Mouse (Mus musculus) testis, adult 2 months (tissue): ENCODE results near the gene Acsbg2. TPM values are rescaled to one million over a fixed set of nuclear protein-coding genes. Genes with fewer than 3 reads are reported as not detected.
A peak's percentile ranks its signal among the peaks of the same experiment; 100 is the strongest.
"Not testable (repeated sequence)": the region's sequence is repeated elsewhere in the genome, so short reads cannot be mapped to it uniquely, and the experiment has no call there.

Experiments
- H3K27ac ChIP-seq: fragments of 200-500 bp; 2 replicates; pipeline ENCODE4 v1.5.1; 2012; ENCODE audit warnings: low read depth, low read length; ENCODE audit not compliant: control insufficient read depth, insufficient read depth
- H3K27me3 ChIP-seq: fragments of 200-500 bp; 2 replicates; pipeline ENCODE4 v1.6.1; 2012; ENCODE audit warnings: mild to moderate bottlenecking, low read length, moderate library complexity; ENCODE audit not compliant: control insufficient read depth, insufficient read depth
- H3K36me3 ChIP-seq: fragments of 200-500 bp; 2 replicates; pipeline ENCODE4 v1.6.1; 2012; ENCODE audit warnings: mild to moderate bottlenecking, low read length; ENCODE audit not compliant: control insufficient read depth, insufficient read depth
- H3K4me1 ChIP-seq: fragments of 200-500 bp; 2 replicates; pipeline ENCODE4 v1.6.1; 2012; ENCODE audit warnings: low read length; ENCODE audit not compliant: control insufficient read depth, insufficient read depth
- H3K4me3 ChIP-seq: fragments of 200-500 bp; 2 replicates; pipeline ENCODE4 v1.5.1; 2012; ENCODE audit warnings: low read depth, mild to moderate bottlenecking, low read length, moderate library complexity, mixed read lengths; ENCODE audit not compliant: control insufficient read depth
- CTCF ChIP-seq: fragments of 200-500 bp; IDR thresholded peaks from 2 replicates; pipeline ENCODE4 v1.5.1; 2012; ENCODE audit warnings: low read depth, mild to moderate bottlenecking, inconsistent platforms, low read length, moderate library complexity; ENCODE audit not compliant: control insufficient read depth, insufficient read depth, insufficient replicate concordance
- POLR2A ChIP-seq: fragments of 200-500 bp; IDR thresholded peaks from 2 replicates; pipeline ENCODE4 v1.6.1; 2012; ENCODE audit warnings: low read depth, mild to moderate bottlenecking, inconsistent platforms, low read length, moderate library complexity; ENCODE audit not compliant: control insufficient read depth
- polyA plus RNA-seq: library from polyadenylated mRNA; depleted of rRNA; stranded (reverse); fragments of >200 nt; gene quantifications from 2 replicates; pipeline ENCODE4 v1.2.3, GENCODE M21; 2012; rRNA removed

Gene Acsbg2
- 166 TPM in 2 replicates for polyA plus RNA-seq

DNA sequence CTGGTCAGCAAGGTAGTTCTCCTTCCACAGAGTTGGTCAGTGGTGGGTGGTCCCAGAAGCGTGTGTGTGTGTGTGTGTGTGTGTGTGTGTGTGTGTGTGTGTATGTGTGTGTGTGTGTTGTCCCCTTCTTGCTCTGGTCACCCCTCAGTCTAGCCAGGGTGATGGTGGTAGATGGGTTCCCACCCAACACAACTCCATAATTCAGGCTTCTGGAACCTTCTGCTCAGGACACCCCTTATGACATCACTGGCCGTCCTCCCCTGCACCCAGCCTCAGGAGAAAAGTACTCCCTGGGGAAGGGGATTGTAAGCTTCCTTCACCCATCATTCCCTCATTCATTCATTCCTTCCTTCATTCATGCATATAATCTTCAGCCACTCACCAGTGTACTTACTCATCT, at the start of gene Acsbg2:
Gene Acsbg2, minus strand, starts transcription at position 211 of the 400 bp plus-strand sequence.
- TF ChIP-seq CTCF (no peak), POLR2A (peak; percentile 50; the same call in 1 of the 2 replicates)
- Histone ChIP-seq H3K27ac (0 out of 2 replicates have a peak within 1 kb of the TSS, but pooled peaks have one; percentile 10), H3K36me3 (no peaks in the 10 kb centered on the region), H3K27me3 (no peaks in the 10 kb centered on the region), H3K4me1 (peaks cover 11% of the 10 kb centered on the region), H3K4me3 (peak within 1 kb of the TSS; percentile 85)

DNA sequence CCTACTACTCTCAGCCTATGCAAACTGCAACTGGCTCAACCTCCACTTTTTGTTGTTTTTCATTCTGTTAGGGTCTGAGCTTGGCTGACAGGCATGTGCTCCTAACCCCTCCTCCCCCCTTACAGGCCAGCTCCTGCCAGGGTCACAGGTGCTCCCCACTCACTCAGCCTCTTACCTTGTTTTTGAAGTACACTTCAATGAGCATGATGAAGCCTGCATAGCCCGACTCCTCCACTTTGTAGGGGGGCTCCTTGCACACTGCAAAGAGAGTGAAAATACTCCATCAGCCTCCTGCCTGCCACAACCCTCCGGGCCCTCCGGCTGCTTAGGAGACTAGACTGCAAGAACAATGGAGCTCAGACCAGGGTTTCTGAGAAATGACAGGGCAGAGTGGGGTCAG, 45.5 kb upstream of the Acsbg2 start:
- H3K4me3 ChIP-seq = no peak overlapping the region
- no peak for TF ChIP-seq CTCF
- TF ChIP-seq POLR2A = no peak
- no peaks in the 10 kb centered on the region for H3K27me3 ChIP-seq
- H3K27ac ChIP-seq = no peak overlapping the region
- H3K4me1 ChIP-seq = no peaks in the 10 kb centered on the region
- H3K36me3 ChIP-seq = peaks cover 4% of the 10 kb centered on the region; the same call in 1 of the 2 replicates

DNA sequence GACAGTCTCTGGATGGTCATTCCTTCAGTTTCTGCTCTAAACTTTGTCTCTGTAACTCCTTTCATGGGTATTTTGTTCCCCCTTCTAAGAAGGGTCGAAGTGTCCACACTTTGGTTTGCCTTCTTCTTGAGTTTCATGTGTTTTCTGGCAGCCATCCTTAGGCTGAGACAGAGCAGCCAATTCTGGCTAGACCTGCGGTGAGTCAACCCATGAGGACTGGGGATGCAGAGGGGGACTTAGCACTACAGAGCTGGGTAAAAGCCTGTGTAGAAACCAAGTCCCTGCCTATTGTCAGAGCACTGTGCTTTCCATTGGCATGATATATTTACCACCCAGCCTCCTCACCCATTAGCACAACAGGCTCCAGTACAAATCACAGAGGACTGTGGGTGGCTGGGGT, 42.9 kb upstream of the Acsbg2 start:
- TF ChIP-seq CTCF (no peak), POLR2A (no peak)
- Histone ChIP-seq H3K4me1 (no peaks in the 10 kb centered on the region), H3K36me3 (peaks cover 4% of the 10 kb centered on the region; the same call in 1 of the 2 replicates), H3K4me3 (no peak overlapping the region), H3K27me3 (no peaks in the 10 kb centered on the region), H3K27ac (no peak overlapping the region)

DNA sequence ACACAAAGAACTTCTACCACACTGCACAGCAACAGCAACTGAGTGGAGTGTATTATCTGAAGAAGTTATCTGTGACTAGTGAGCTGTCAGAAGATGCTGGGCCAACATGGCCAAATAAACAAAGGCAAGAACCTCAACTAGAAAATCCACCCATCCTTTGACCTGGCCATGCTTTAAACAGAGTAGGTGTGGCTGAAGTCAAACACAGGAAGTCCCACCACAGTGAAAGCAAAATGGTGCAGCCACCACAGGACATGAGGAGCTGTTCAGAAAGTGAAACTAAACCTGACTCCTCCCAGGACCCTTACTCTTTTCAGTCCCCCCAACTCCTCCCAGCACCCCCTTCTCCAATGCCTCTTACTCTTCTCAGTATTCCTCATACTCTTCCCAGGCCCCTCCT, 39.2 kb upstream of the Acsbg2 start:
- TF ChIP-seq POLR2A = no peak
- no peak for TF ChIP-seq CTCF
- Histone ChIP-seq H3K4me3 (no peak overlapping the region), H3K27ac (no peak overlapping the region), H3K36me3 (peaks cover 4% of the 10 kb centered on the region; the same call in 1 of the 2 replicates), H3K27me3 (no peaks in the 10 kb centered on the region), H3K4me1 (no peaks in the 10 kb centered on the region)

DNA sequence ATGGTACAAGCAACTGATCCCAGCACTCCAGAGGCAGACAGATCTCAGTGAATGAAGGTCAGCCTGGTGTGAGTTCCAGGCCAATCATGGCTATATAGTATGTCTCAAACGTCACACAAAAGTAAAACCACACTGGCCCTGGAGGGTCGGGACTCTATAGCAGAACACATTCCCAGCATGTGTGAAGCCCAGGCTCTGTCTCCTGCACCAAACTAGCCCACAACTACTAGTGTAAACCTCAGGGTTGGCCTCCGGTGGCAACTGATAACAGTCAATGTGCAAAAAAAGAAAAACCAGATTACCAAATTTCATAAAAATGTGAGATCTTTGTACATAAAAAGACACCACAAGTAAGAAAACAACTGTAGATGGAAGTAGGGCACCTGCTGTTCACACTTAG, 38.8 kb upstream of the Acsbg2 start:
- Histone ChIP-seq H3K27ac (no peak overlapping the region), H3K27me3 (no peaks in the 10 kb centered on the region), H3K36me3 (peaks cover 3% of the 10 kb centered on the region; the same call in 1 of the 2 replicates), H3K4me3 (no peak overlapping the region), H3K4me1 (no peaks in the 10 kb centered on the region)
- no peak for TF ChIP-seq POLR2A
- TF ChIP-seq CTCF = no peak

DNA sequence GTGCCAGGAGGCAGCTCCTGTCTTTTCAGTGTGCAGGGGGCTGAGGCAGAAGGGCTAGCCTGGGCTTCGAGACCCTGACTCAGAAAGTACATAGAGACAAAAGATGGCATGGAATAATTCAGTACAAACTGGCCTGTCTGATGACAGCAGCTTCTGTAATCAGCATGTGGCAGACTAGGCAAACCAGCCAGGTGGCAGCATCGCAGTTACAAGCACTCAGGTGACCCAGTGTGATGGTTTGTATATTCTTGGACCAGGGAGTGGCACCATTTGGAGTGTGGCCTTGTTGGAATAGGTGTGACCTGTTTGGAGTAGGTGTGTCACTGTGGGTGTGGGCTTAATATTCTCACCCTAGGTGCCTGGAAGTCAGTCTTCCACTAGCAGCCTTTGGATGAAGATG, 35.5 kb upstream of the Acsbg2 start:
- not testable (repeated sequence) for H3K27ac ChIP-seq, H3K36me3 ChIP-seq, H3K4me1 ChIP-seq, H3K4me3 ChIP-seq, H3K27me3 ChIP-seq

DNA sequence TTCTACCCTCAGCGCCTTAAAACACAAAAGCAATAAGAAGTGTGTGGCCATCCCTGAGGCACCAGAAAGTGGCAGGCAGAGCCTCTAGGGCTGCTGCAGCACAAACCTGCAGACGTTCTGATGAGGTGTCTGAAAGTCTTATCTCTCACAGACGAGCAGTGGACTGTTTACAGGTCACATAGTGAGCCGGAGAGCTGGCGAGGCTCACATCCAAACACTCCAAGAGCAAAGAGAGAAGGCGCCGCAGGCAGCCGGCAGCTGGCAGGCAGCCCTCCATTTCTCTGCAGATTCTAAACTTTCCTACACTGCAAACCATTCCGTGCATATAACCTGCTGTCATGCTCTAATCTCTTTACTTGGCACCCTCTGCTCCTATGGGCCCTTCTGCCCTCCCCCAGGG, 33.6 kb upstream of the Acsbg2 start:
- no peak for TF ChIP-seq POLR2A
- no peak for TF ChIP-seq CTCF
- H3K27ac ChIP-seq = no peak overlapping the region

DNA sequence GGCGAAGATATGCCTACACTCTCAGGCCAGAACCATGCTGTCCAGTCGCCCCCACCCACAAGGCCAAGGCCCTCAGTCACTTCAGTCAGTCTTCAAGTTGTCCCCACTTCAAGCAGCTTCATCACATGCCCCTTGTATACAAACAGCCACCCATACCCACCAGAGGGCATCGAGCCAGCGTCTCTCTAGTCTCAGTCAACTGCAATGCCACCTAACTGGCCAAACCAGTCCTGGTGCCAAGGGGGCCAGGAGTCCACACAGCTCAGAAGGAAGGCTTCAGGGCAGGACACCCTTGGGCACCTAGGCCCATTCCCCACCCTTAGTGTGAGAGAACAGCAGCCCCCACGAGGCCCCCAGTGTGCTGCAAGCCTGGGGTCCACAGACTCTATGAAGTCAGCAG, 32.8 kb upstream of the Acsbg2 start:
- TF ChIP-seq CTCF = no peak
- no peak for TF ChIP-seq POLR2A
- no peak overlapping the region for H3K27ac ChIP-seq
- H3K4me1 ChIP-seq = no peaks in the 10 kb centered on the region
- no peaks in the 10 kb centered on the region; the same call in 1 of the 2 replicates for H3K36me3 ChIP-seq
- H3K27me3 ChIP-seq = no peaks in the 10 kb centered on the region
- H3K4me3 ChIP-seq = no peak overlapping the region

More for the DNA sequence above, 33.6 kb upstream of the Acsbg2 start:
- Histone ChIP-seq H3K4me3 (no peak overlapping the region), H3K36me3 (no peaks in the 10 kb centered on the region; the same call in 1 of the 2 replicates), H3K27me3 (no peaks in the 10 kb centered on the region), H3K4me1 (no peaks in the 10 kb centered on the region)

DNA sequence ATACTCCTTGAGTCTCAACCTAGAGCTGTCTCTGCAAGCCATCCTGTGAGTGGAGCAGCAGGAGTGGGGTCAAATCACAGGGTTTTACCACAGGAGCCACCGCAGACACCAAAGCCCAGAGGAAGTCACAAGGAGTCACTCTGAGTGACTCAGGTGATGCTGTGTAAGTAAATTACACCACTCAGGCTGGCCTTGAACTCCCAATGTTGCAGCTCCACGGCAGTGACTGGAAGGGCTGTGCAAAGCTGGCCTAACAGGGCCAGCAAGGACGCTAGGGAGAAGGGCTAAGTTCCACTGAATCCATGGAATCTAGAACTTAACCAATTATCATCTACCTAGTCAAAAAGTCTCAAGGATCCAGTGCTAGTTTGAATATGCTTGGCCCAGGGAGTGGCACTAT, 31.9 kb upstream of the Acsbg2 start:
- no peaks in the 10 kb centered on the region for H3K4me1 ChIP-seq
- no peak overlapping the region for H3K27ac ChIP-seq
- H3K36me3 ChIP-seq = no peaks in the 10 kb centered on the region; the same call in 1 of the 2 replicates
- TF ChIP-seq POLR2A (no peak), CTCF (no peak)
- no peaks in the 10 kb centered on the region for H3K27me3 ChIP-seq
- no peak overlapping the region for H3K4me3 ChIP-seq
